Mouse (Mus musculus): ENCODE results near the gene Ms4a8a. TPM values are rescaled to one million over a fixed set of nuclear protein-coding genes. Genes with fewer than 3 reads are reported as not detected.
A peak's percentile ranks its signal among the peaks of the same experiment; 100 is the strongest.
"Not testable (repeated sequence)": the region's sequence is repeated elsewhere in the genome, so short reads cannot be mapped to it uniquely, and the experiment has no call there.

Ms4a8a gene
- polyA plus RNA-seq (2014; fragmentation: Nextera tagmentation; extraction: Ambion mirVana): not detected in 2 replicates

- H3K4me1 ChIP-seq (ENCODE audit: control insufficient read depth, insufficient read depth, low read length): no peaks in the 10 kb centered on the region
- no peaks in the 10 kb centered on the region for H3K27me3 ChIP-seq (ENCODE audit: control insufficient read depth, insufficient read depth, low read length)
- H3K9ac ChIP-seq (ENCODE audit: low read depth, low read length): no peak within 1 kb of the TSS
- no peaks in the 10 kb centered on the region for H3K9me3 ChIP-seq (replicated peaks; ENCODE audit: control insufficient read depth, low read length)
- no peak within 1 kb of the TSS for H3K4me2 ChIP-seq
- no peak within 1 kb of the TSS for H3K27ac ChIP-seq (ENCODE audit: low read depth, low read length)
- no peak within 1 kb of the TSS for H3K4me3 ChIP-seq (ENCODE audit: low read depth, low read length)
- H3K36me3 ChIP-seq (ENCODE audit: control insufficient read depth, insufficient read depth, low read length): no peaks in the 10 kb centered on the region
- ATAC-seq (replicated peaks; ENCODE audit: insufficient number of reproducible peaks, low FRiP score, low TSS enrichment): no peak
- 81% methylated on average over 4 of the region's 4 CpGs for WGBS (ENCODE audit: insufficient replicate concordance)
These were observed at the start of gene Ms4a8a for GRCm38 (mm10) chr19:11080934-11081333. Gene Ms4a8a, minus strand, starts transcription at chr19:11081102.

GRCm38 (mm10) chr19:11129702-11130101 is 48.8 kb upstream of the Ms4a8a start:
- H3K27ac ChIP-seq (ENCODE audit: low read depth, low read length): no peak overlapping the region
- no peak overlapping the region for H3K4me3 ChIP-seq (ENCODE audit: low read depth, low read length)
- H3K27me3 ChIP-seq (ENCODE audit: control insufficient read depth, insufficient read depth, low read length): no peaks in the 10 kb centered on the region
- ATAC-seq (replicated peaks; ENCODE audit: insufficient number of reproducible peaks, low FRiP score, low TSS enrichment): no peak
- WGBS (ENCODE audit: insufficient replicate concordance): 79% methylated on average over 1 of the region's 1 CpGs
- no peaks in the 10 kb centered on the region for H3K36me3 ChIP-seq (ENCODE audit: control insufficient read depth, insufficient read depth, low read length)
- no peaks in the 10 kb centered on the region for H3K9me3 ChIP-seq (replicated peaks; ENCODE audit: control insufficient read depth, low read length)
- H3K9ac ChIP-seq (ENCODE audit: low read depth, low read length): no peak overlapping the region
- no peaks in the 10 kb centered on the region for H3K4me1 ChIP-seq (ENCODE audit: control insufficient read depth, insufficient read depth, low read length)
- no peak overlapping the region for H3K4me2 ChIP-seq

- H3K27me3 ChIP-seq (ENCODE audit: control insufficient read depth, insufficient read depth, low read length); H3K4me1 ChIP-seq (ENCODE audit: control insufficient read depth, insufficient read depth, low read length); H3K36me3 ChIP-seq (ENCODE audit: control insufficient read depth, insufficient read depth, low read length); H3K9me3 ChIP-seq (replicated peaks; ENCODE audit: control insufficient read depth, low read length); H3K27ac ChIP-seq (ENCODE audit: low read depth, low read length): not testable (repeated sequence)
- peak overlapping the region; percentile 63; the same call in 1 of the 2 replicates for H3K9ac ChIP-seq (ENCODE audit: low read depth, low read length)
- 5% methylated on average over 7 of the region's 38 CpGs for WGBS (ENCODE audit: insufficient replicate concordance)
- peak; percentile 92 for ATAC-seq (replicated peaks; ENCODE audit: insufficient number of reproducible peaks, low FRiP score, low TSS enrichment)
- H3K4me3 ChIP-seq (ENCODE audit: low read depth, low read length): peak overlapping the region; percentile 35
- peak overlapping the region; percentile 55 for H3K4me2 ChIP-seq
These were observed 40.1 kb upstream of the Ms4a8a start for GRCm38 (mm10) chr19:11121016-11121420.

- Histone ChIP-seq H3K36me3 (ENCODE audit: control insufficient read depth, insufficient read depth, low read length) (no peaks in the 10 kb centered on the region), H3K9ac (ENCODE audit: low read depth, low read length) (no peak overlapping the region), H3K27me3 (ENCODE audit: control insufficient read depth, insufficient read depth, low read length) (no peaks in the 10 kb centered on the region), H3K4me3 (ENCODE audit: low read depth, low read length) (no peak overlapping the region), H3K4me2 (no peak overlapping the region), H3K9me3 (replicated peaks; ENCODE audit: control insufficient read depth, low read length) (no peaks in the 10 kb centered on the region), H3K27ac (ENCODE audit: low read depth, low read length) (no peak overlapping the region), H3K4me1 (ENCODE audit: control insufficient read depth, insufficient read depth, low read length) (no peaks in the 10 kb centered on the region)
- 76% methylated on average over 2 of the region's 2 CpGs for WGBS (ENCODE audit: insufficient replicate concordance)
- ATAC-seq (replicated peaks; ENCODE audit: insufficient number of reproducible peaks, low FRiP score, low TSS enrichment): no peak
These were observed 38.4 kb upstream of the Ms4a8a start for GRCm38 (mm10) chr19:11119338-11119737.

- no peak for ATAC-seq (replicated peaks; ENCODE audit: insufficient number of reproducible peaks, low FRiP score, low TSS enrichment)
These were observed 26.8 kb upstream of the Ms4a8a start for GRCm38 (mm10) chr19:11107746-11108145.

GRCm38 (mm10) chr19:11101880-11102279 is 21.0 kb upstream of the Ms4a8a start:
- H3K9me3 ChIP-seq (replicated peaks; ENCODE audit: control insufficient read depth, low read length): no peaks in the 10 kb centered on the region
- no peaks in the 10 kb centered on the region for H3K4me1 ChIP-seq (ENCODE audit: control insufficient read depth, insufficient read depth, low read length)
- no peak overlapping the region for H3K4me3 ChIP-seq (ENCODE audit: low read depth, low read length)
- H3K27me3 ChIP-seq (ENCODE audit: control insufficient read depth, insufficient read depth, low read length): no peaks in the 10 kb centered on the region
- H3K27ac ChIP-seq (ENCODE audit: low read depth, low read length): no peak overlapping the region
- H3K36me3 ChIP-seq (ENCODE audit: control insufficient read depth, insufficient read depth, low read length): no peaks in the 10 kb centered on the region
- ATAC-seq (replicated peaks; ENCODE audit: insufficient number of reproducible peaks, low FRiP score, low TSS enrichment): no peak
- WGBS (ENCODE audit: insufficient replicate concordance): 43% methylated on average over 1 of the region's 1 CpGs
- H3K9ac ChIP-seq (ENCODE audit: low read depth, low read length): no peak overlapping the region
- no peak overlapping the region for H3K4me2 ChIP-seq

More at GRCm38 (mm10) chr19:11107746-11108145, 26.8 kb upstream of the Ms4a8a start:
- no peaks in the 10 kb centered on the region for H3K4me1 ChIP-seq (ENCODE audit: control insufficient read depth, insufficient read depth, low read length)
- no peak overlapping the region for H3K27ac ChIP-seq (ENCODE audit: low read depth, low read length)
- H3K4me3 ChIP-seq (ENCODE audit: low read depth, low read length): no peak overlapping the region
- H3K36me3 ChIP-seq (ENCODE audit: control insufficient read depth, insufficient read depth, low read length): no peaks in the 10 kb centered on the region
- 76% methylated on average over 3 of the region's 3 CpGs for WGBS (ENCODE audit: insufficient replicate concordance)
- no peak overlapping the region for H3K9ac ChIP-seq (ENCODE audit: low read depth, low read length)
- H3K4me2 ChIP-seq: no peak overlapping the region
- no peaks in the 10 kb centered on the region for H3K9me3 ChIP-seq (replicated peaks; ENCODE audit: control insufficient read depth, low read length)
- no peaks in the 10 kb centered on the region for H3K27me3 ChIP-seq (ENCODE audit: control insufficient read depth, insufficient read depth, low read length)

- no peaks in the 10 kb centered on the region for H3K36me3 ChIP-seq (ENCODE audit: control insufficient read depth, insufficient read depth, low read length)
- no peaks in the 10 kb centered on the region for H3K4me1 ChIP-seq (ENCODE audit: control insufficient read depth, insufficient read depth, low read length)
- WGBS (ENCODE audit: insufficient replicate concordance): 76% methylated on average over 3 of the region's 3 CpGs
- no peak overlapping the region for H3K27ac ChIP-seq (ENCODE audit: low read depth, low read length)
- H3K9me3 ChIP-seq (replicated peaks; ENCODE audit: control insufficient read depth, low read length): no peaks in the 10 kb centered on the region
- no peak overlapping the region for H3K4me3 ChIP-seq (ENCODE audit: low read depth, low read length)
- H3K9ac ChIP-seq (ENCODE audit: low read depth, low read length): no peak overlapping the region
- H3K4me2 ChIP-seq: no peak overlapping the region
- no peak for ATAC-seq (replicated peaks; ENCODE audit: insufficient number of reproducible peaks, low FRiP score, low TSS enrichment)
- H3K27me3 ChIP-seq (ENCODE audit: control insufficient read depth, insufficient read depth, low read length): peaks cover 1% of the 10 kb centered on the region; the same call in 1 of the 2 replicates
These were observed 17.5 kb upstream of the Ms4a8a start for GRCm38 (mm10) chr19:11098401-11098800.

- Histone ChIP-seq H3K4me3 (ENCODE audit: low read depth, low read length) (peak overlapping the region; percentile 32; the same call in 1 of the 2 replicates), H3K4me2 (peak overlapping the region; percentile 62)
- WGBS (ENCODE audit: insufficient replicate concordance): 1% methylated on average over 50 of the region's 50 CpGs
- H3K9me3 ChIP-seq (replicated peaks; ENCODE audit: control insufficient read depth, low read length); ATAC-seq (replicated peaks; ENCODE audit: insufficient number of reproducible peaks, low FRiP score, low TSS enrichment); H3K36me3 ChIP-seq (ENCODE audit: control insufficient read depth, insufficient read depth, low read length); H3K27ac ChIP-seq (ENCODE audit: low read depth, low read length); H3K4me1 ChIP-seq (ENCODE audit: control insufficient read depth, insufficient read depth, low read length); H3K27me3 ChIP-seq (ENCODE audit: control insufficient read depth, insufficient read depth, low read length); H3K9ac ChIP-seq (ENCODE audit: low read depth, low read length): not testable (repeated sequence)
These were observed 11.2 kb upstream of the Ms4a8a start for GRCm38 (mm10) chr19:11092131-11092530.

- H3K4me1 ChIP-seq (ENCODE audit: control insufficient read depth, insufficient read depth, low read length): no peaks in the 10 kb centered on the region
- H3K27ac ChIP-seq (ENCODE audit: low read depth, low read length): no peak overlapping the region
- no peaks in the 10 kb centered on the region for H3K36me3 ChIP-seq (ENCODE audit: control insufficient read depth, insufficient read depth, low read length)
- ATAC-seq (replicated peaks; ENCODE audit: insufficient number of reproducible peaks, low FRiP score, low TSS enrichment): no peak
- no peaks in the 10 kb centered on the region for H3K27me3 ChIP-seq (ENCODE audit: control insufficient read depth, insufficient read depth, low read length)
- 80% methylated on average over 3 of the region's 3 CpGs for WGBS (ENCODE audit: insufficient replicate concordance)
- no peak overlapping the region for H3K9ac ChIP-seq (ENCODE audit: low read depth, low read length)
- H3K9me3 ChIP-seq (replicated peaks; ENCODE audit: control insufficient read depth, low read length): no peaks in the 10 kb centered on the region
- no peak overlapping the region for H3K4me2 ChIP-seq
- no peak overlapping the region for H3K4me3 ChIP-seq (ENCODE audit: low read depth, low read length)
These were observed 10.5 kb downstream of the Ms4a8a start for GRCm38 (mm10) chr19:11070364-11070763.
